Mouse (Mus musculus) cerebellum, adult 11-12 months (tissue): Measurements from ENCODE around the gene Ier3.

Experiments
- DNase-seq: peaks from one replicate; pipeline ENCODE4 v3.0.0; 2022

The Ier3 gene

GRCm38 (mm10) chr17:35812307-35812706 is 9.2 kb upstream of the Ier3 start:
- DNase-seq: no peak

- no peak for DNase-seq
Observed at GRCm38 (mm10) chr17:35812736-35813135, 8.7 kb upstream of the Ier3 start.

GRCm38 (mm10) chr17:35813245-35813647 is 8.2 kb upstream of the Ier3 start:
- no peak for DNase-seq

- no peak for DNase-seq
Observed at GRCm38 (mm10) chr17:35813653-35814052, 7.8 kb upstream of the Ier3 start.

- no peak for DNase-seq
Observed at GRCm38 (mm10) chr17:35814678-35815077, 6.8 kb upstream of the Ier3 start.

- no peak for DNase-seq
Observed at GRCm38 (mm10) chr17:35815836-35816235, 5.6 kb upstream of the Ier3 start.

- DNase-seq: no peak
Observed at GRCm38 (mm10) chr17:35816686-35817085, 4.8 kb upstream of the Ier3 start.

GRCm38 (mm10) chr17:35817226-35817625 is 4.3 kb upstream of the Ier3 start:
- DNase-seq: no peak

GRCm38 (mm10) chr17:35820111-35820510 is 1.4 kb upstream of the Ier3 start:
- no peak for DNase-seq

GRCm38 (mm10) chr17:35822564-35822963 is 1.1 kb downstream of the Ier3 start:
- DNase-seq: peak; percentile 46

GRCm38 (mm10) chr17:35822964-35823937 is 1.8 kb downstream of the Ier3 start, which contains the start of gene Flot1:
TSS of gene Flot1 (plus strand) at chr17:35823230.
- DNase-seq: peak; percentile 79

GRCm38 (mm10) chr17:35824402-35824801 is 2.9 kb downstream of the Ier3 start:
- DNase-seq: no peak

- no peak for DNase-seq
Observed at GRCm38 (mm10) chr17:35825109-35825850, 3.8 kb downstream of the Ier3 start.

- peak; percentile 81 for DNase-seq
Observed at GRCm38 (mm10) chr17:35829737-35830136, 8.3 kb downstream of the Ier3 start.

- DNase-seq: no peak
Observed at GRCm38 (mm10) chr17:35832400-35833238, 11.1 kb downstream of the Ier3 start.

- peak; percentile 48 for DNase-seq
Observed at GRCm38 (mm10) chr17:35833239-35833751, 11.8 kb downstream of the Ier3 start.

- no peak for DNase-seq
Observed at GRCm38 (mm10) chr17:35833894-35834293, 12.4 kb downstream of the Ier3 start.

- DNase-seq: no peak
Observed at GRCm38 (mm10) chr17:35834696-35835422, 13.4 kb downstream of the Ier3 start.

- DNase-seq: peak; percentile 59
Observed at GRCm38 (mm10) chr17:35835424-35836140, 14.1 kb downstream of the Ier3 start.

- DNase-seq: peak; percentile 82
Observed at GRCm38 (mm10) chr17:35836178-35836965, 14.9 kb downstream of the Ier3 start.
